Mouse (Mus musculus): Measurements from ENCODE around the gene Plcl2. TPM values are rescaled to one million over a fixed set of nuclear protein-coding genes. Genes with fewer than 3 reads are reported as not detected.

The Plcl2 gene
- polyA plus RNA-seq, 1 experiment: 2.9 TPM

- Histone ChIP-seq H3K27me3 (ENCODE audit: control insufficient read depth, insufficient read depth, low read length, poor library complexity, severe bottlenecking) (no peaks in the 10 kb centered on the region), H3K27ac (ENCODE audit: insufficient read depth, low read length) (no peak overlapping the region), H3K4me3 (ENCODE audit: low read depth, low read length) (no peak overlapping the region), H3K9ac (ENCODE audit: low read depth, poor library complexity, severe bottlenecking) (no peak overlapping the region), H3K9me3 (replicated peaks; ENCODE audit: control insufficient read depth, insufficient read depth, low read length, poor library complexity, severe bottlenecking) (peaks cover 12% of the 10 kb centered on the region), H3K36me3 (ENCODE audit: control insufficient read depth, insufficient read depth, low read length, poor library complexity, severe bottlenecking) (no peaks in the 10 kb centered on the region), H3K4me1 (ENCODE audit: control insufficient read depth, insufficient read depth, low read length) (no peaks in the 10 kb centered on the region)
- TF ChIP-seq EP300 (IDR thresholded peaks at IDR 0.05; ENCODE audit: insufficient read depth, low read depth, low read length) (no peak), POLR2A (IDR thresholded peaks at IDR 0.05; ENCODE audit: insufficient read depth, low read length) (no peak), CTCF (IDR thresholded peaks at IDR 0.05; ENCODE audit: low read depth, low read length) (no peak)
These were observed 141.5 kb downstream of the Plcl2 start for GRCm38 (mm10) chr17:50650535-50651223.

GRCm38 (mm10) chr17:50654741-50655415, 145.7 kb downstream of the Plcl2 start:
- Histone ChIP-seq H3K27ac (ENCODE audit: insufficient read depth, low read length) (no peak overlapping the region), H3K4me3 (ENCODE audit: low read depth, low read length) (no peak overlapping the region), H3K4me1 (ENCODE audit: control insufficient read depth, insufficient read depth, low read length) (no peaks in the 10 kb centered on the region), H3K9ac (ENCODE audit: low read depth, poor library complexity, severe bottlenecking) (no peak overlapping the region), H3K27me3 (ENCODE audit: control insufficient read depth, insufficient read depth, low read length, poor library complexity, severe bottlenecking) (no peaks in the 10 kb centered on the region), H3K36me3 (ENCODE audit: control insufficient read depth, insufficient read depth, low read length, poor library complexity, severe bottlenecking) (no peaks in the 10 kb centered on the region), H3K9me3 (replicated peaks; ENCODE audit: control insufficient read depth, insufficient read depth, low read length, poor library complexity, severe bottlenecking) (peaks cover 8% of the 10 kb centered on the region)
- TF ChIP-seq POLR2A (IDR thresholded peaks at IDR 0.05; ENCODE audit: insufficient read depth, low read length) (no peak), CTCF (IDR thresholded peaks at IDR 0.05; ENCODE audit: low read depth, low read length) (no peak), EP300 (IDR thresholded peaks at IDR 0.05; ENCODE audit: insufficient read depth, low read depth, low read length) (no peak)

DNA sequence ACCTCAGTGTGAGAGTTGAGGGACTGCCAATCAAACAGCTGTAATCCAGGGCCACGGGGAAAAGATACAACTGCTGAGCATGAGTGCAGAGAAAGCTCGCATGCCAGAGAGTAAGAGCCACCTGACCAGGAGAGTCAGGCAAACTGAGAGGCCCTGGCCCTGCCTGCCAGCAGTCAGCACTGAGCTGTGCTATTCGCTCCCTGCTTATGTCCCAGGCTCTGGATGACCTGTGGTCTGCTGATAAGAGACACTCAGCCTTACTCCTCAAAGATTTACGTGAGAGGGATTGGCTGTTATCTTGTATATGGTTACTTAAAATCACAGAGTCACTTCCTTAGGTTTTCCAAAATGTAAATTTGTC, 146.2 kb downstream of the Plcl2 start:
- Histone ChIP-seq H3K4me3 (ENCODE audit: low read depth, low read length) (no peak overlapping the region), H3K36me3 (ENCODE audit: control insufficient read depth, insufficient read depth, low read length, poor library complexity, severe bottlenecking) (no peaks in the 10 kb centered on the region), H3K9ac (ENCODE audit: low read depth, poor library complexity, severe bottlenecking) (no peak overlapping the region), H3K4me1 (ENCODE audit: control insufficient read depth, insufficient read depth, low read length) (no peaks in the 10 kb centered on the region), H3K27ac (ENCODE audit: insufficient read depth, low read length) (no peak overlapping the region), H3K27me3 (ENCODE audit: control insufficient read depth, insufficient read depth, low read length, poor library complexity, severe bottlenecking) (no peaks in the 10 kb centered on the region), H3K9me3 (replicated peaks; ENCODE audit: control insufficient read depth, insufficient read depth, low read length, poor library complexity, severe bottlenecking) (peaks cover 13% of the 10 kb centered on the region)
- TF ChIP-seq POLR2A (IDR thresholded peaks at IDR 0.05; ENCODE audit: insufficient read depth, low read length) (no peak), CTCF (IDR thresholded peaks at IDR 0.05; ENCODE audit: low read depth, low read length) (no peak), EP300 (IDR thresholded peaks at IDR 0.05; ENCODE audit: insufficient read depth, low read depth, low read length) (no peak)

GRCm38 (mm10) chr17:50657321-50657720, 148.1 kb downstream of the Plcl2 start:
- Histone ChIP-seq H3K4me1 (ENCODE audit: control insufficient read depth, insufficient read depth, low read length) (no peaks in the 10 kb centered on the region), H3K27me3 (ENCODE audit: control insufficient read depth, insufficient read depth, low read length, poor library complexity, severe bottlenecking) (no peaks in the 10 kb centered on the region), H3K27ac (ENCODE audit: insufficient read depth, low read length) (no peak overlapping the region), H3K36me3 (ENCODE audit: control insufficient read depth, insufficient read depth, low read length, poor library complexity, severe bottlenecking) (no peaks in the 10 kb centered on the region), H3K9me3 (replicated peaks; ENCODE audit: control insufficient read depth, insufficient read depth, low read length, poor library complexity, severe bottlenecking) (peaks cover 11% of the 10 kb centered on the region), H3K4me3 (ENCODE audit: low read depth, low read length) (no peak overlapping the region), H3K9ac (ENCODE audit: low read depth, poor library complexity, severe bottlenecking) (no peak overlapping the region)
- TF ChIP-seq EP300 (IDR thresholded peaks at IDR 0.05; ENCODE audit: insufficient read depth, low read depth, low read length) (no peak), CTCF (IDR thresholded peaks at IDR 0.05; ENCODE audit: low read depth, low read length) (no peak), POLR2A (IDR thresholded peaks at IDR 0.05; ENCODE audit: insufficient read depth, low read length) (no peak)

DNA sequence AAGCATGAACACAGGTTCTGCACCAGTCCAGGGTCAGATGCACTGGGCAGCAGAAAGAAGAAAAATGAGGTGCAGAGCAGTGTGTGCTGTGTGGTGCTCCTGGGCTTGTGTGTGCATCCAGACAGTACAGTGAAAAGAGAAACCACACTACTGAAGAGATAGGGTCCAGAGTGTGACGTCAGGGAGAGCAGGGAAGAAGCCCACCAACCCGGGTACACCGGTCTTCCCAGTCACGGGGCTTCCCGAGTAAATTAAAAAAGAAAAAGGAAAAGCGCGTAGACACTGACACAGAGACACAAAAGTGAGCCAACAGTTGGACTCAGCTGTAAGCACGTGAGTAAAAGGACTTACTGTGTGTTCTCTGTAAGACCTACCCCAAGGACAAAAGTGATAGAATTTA, 149.7 kb downstream of the Plcl2 start:
- Histone ChIP-seq H3K9me3 (replicated peaks; ENCODE audit: control insufficient read depth, insufficient read depth, low read length, poor library complexity, severe bottlenecking) (peaks cover 11% of the 10 kb centered on the region), H3K27ac (ENCODE audit: insufficient read depth, low read length) (no peak overlapping the region), H3K36me3 (ENCODE audit: control insufficient read depth, insufficient read depth, low read length, poor library complexity, severe bottlenecking) (no peaks in the 10 kb centered on the region), H3K9ac (ENCODE audit: low read depth, poor library complexity, severe bottlenecking) (no peak overlapping the region), H3K4me1 (ENCODE audit: control insufficient read depth, insufficient read depth, low read length) (no peaks in the 10 kb centered on the region), H3K4me3 (ENCODE audit: low read depth, low read length) (no peak overlapping the region), H3K27me3 (ENCODE audit: control insufficient read depth, insufficient read depth, low read length, poor library complexity, severe bottlenecking) (no peaks in the 10 kb centered on the region)
- TF ChIP-seq POLR2A (IDR thresholded peaks at IDR 0.05; ENCODE audit: insufficient read depth, low read length) (no peak), EP300 (IDR thresholded peaks at IDR 0.05; ENCODE audit: insufficient read depth, low read depth, low read length) (no peak), CTCF (IDR thresholded peaks at IDR 0.05; ENCODE audit: low read depth, low read length) (no peak)

DNA sequence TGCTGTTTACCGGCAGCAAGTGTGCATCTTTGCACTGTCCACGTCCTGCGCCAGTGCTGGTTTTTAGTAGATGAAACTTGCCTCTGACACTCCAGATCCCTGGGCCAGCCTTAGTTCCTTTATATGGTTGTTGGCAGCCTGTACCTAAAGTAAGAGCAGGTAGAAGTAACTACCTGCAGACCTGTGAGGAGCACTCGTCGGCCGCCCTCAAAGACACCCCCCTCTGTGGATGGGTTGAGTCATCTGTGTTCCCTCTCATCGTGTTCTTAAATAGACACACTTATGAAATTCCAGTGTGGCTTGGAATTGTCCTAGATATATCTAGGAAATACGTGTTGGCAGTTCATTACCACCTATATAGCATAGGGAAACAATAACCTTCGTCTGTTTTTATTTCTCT, 158.4 kb downstream of the Plcl2 start:
- H3K4me3 ChIP-seq (ENCODE audit: low read depth, low read length): no peak overlapping the region
- H3K36me3 ChIP-seq (ENCODE audit: control insufficient read depth, insufficient read depth, low read length, poor library complexity, severe bottlenecking): no peaks in the 10 kb centered on the region
- H3K27ac ChIP-seq (ENCODE audit: insufficient read depth, low read length): no peak overlapping the region
- no peaks in the 10 kb centered on the region for H3K27me3 ChIP-seq (ENCODE audit: control insufficient read depth, insufficient read depth, low read length, poor library complexity, severe bottlenecking)
- TF ChIP-seq POLR2A (IDR thresholded peaks at IDR 0.05; ENCODE audit: insufficient read depth, low read length): no peak
- no peak for TF ChIP-seq EP300 (IDR thresholded peaks at IDR 0.05; ENCODE audit: insufficient read depth, low read depth, low read length)
- TF ChIP-seq CTCF (IDR thresholded peaks at IDR 0.05; ENCODE audit: low read depth, low read length): no peak
- H3K9me3 ChIP-seq (replicated peaks; ENCODE audit: control insufficient read depth, insufficient read depth, low read length, poor library complexity, severe bottlenecking): peaks cover 16% of the 10 kb centered on the region
- no peak overlapping the region for H3K9ac ChIP-seq (ENCODE audit: low read depth, poor library complexity, severe bottlenecking)
- H3K4me1 ChIP-seq (ENCODE audit: control insufficient read depth, insufficient read depth, low read length): no peaks in the 10 kb centered on the region
